Mouse (Mus musculus): ENCODE results near the gene Cdca3. TPM values are rescaled to one million over a fixed set of nuclear protein-coding genes. Genes with fewer than 3 reads are reported as not detected.

The Cdca3 gene
- polyA plus RNA-seq, 1 experiment: 218 TPM

DNA sequence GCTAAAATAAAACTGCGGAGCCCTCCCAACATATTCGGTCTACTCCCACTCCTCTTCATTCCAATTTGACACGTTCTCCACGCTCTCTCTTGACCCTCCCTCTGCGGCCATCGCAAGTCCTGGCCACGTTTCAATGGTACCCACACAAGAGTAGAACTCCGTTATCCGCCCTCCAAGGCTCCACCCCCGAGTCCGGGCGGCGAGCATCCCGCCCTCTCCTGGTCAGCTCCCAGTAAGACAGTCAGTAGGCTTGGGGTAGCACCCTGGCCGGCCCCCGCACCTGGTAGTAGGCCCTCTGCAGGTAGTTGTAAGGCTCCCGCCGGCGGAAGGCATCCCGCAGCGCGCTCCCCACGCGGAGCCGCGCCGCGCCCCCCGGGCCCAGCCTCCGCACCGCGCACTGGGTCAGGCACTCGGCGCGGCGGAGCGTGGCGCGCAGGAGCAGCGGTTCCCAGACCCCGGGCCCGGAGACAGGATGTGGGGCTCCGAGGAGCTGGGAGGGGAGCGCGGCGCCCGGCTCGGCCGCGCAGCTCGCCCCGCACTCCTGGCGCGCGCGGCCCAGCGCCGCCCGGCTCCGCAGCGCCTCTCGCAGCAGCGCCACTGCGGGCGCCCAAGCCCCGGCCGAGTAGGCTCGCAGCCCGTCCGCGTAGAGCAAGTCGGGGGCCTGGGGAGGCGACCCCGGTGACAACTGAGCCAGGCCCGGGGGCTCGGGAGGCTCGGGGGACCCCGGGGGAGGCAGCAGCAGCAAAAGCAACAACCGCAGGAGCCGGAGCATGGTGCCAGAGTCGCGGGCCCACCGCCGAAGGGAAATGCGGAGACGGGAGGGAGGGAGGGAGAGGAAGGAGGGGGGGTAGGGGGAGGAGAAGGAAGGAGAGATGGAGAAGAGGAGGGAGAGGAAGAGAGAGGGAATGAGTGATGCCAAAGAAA, 27.8 kb downstream of the Cdca3 start, which contains the start of gene P3h3:
P3h3 (minus strand) TSS at position 837 of the 924 bp plus-strand sequence.
- H3K27ac ChIP-seq (ENCODE audit: control insufficient read depth, insufficient read depth, low read depth, low read length): no peak within 1 kb of the TSS
- TF ChIP-seq POLR2A (IDR thresholded peaks at IDR 0.05; ENCODE audit: control insufficient read depth, low read depth, low read length): no peak
- 0 out of 2 replicates have a peak, but pooled peaks have one; percentile 28 for TF ChIP-seq CTCF (IDR thresholded peaks at IDR 0.05; ENCODE audit: control insufficient read depth, insufficient read depth, insufficient replicate concordance, low read depth, low read length)
- no peaks in the 10 kb centered on the region for H3K36me3 ChIP-seq (ENCODE audit: control insufficient read depth, insufficient read depth, low read length)
- H3K4me1 ChIP-seq (ENCODE audit: control insufficient read depth, insufficient read depth, low read length): peaks cover 4% of the 10 kb centered on the region
- no peaks in the 10 kb centered on the region for H3K27me3 ChIP-seq (ENCODE audit: control insufficient read depth, insufficient read depth, low read length)
- H3K4me3 ChIP-seq (ENCODE audit: control insufficient read depth, low read depth, low read length): peak within 1 kb of the TSS; percentile 75

GRCm38 (mm10) chr6:124857840-124858530, 28.6 kb downstream of the Cdca3 start:
- Histone ChIP-seq H3K36me3 (ENCODE audit: control insufficient read depth, insufficient read depth, low read length) (no peaks in the 10 kb centered on the region), H3K27me3 (ENCODE audit: control insufficient read depth, insufficient read depth, low read length) (no peaks in the 10 kb centered on the region), H3K4me1 (ENCODE audit: control insufficient read depth, insufficient read depth, low read length) (peaks cover 4% of the 10 kb centered on the region), H3K27ac (ENCODE audit: control insufficient read depth, insufficient read depth, low read depth, low read length) (no peak overlapping the region), H3K4me3 (ENCODE audit: control insufficient read depth, low read depth, low read length) (no peak overlapping the region)
- no peak for TF ChIP-seq CTCF (IDR thresholded peaks at IDR 0.05; ENCODE audit: control insufficient read depth, insufficient read depth, insufficient replicate concordance, low read depth, low read length)
- TF ChIP-seq POLR2A (IDR thresholded peaks at IDR 0.05; ENCODE audit: control insufficient read depth, low read depth, low read length): no peak

DNA sequence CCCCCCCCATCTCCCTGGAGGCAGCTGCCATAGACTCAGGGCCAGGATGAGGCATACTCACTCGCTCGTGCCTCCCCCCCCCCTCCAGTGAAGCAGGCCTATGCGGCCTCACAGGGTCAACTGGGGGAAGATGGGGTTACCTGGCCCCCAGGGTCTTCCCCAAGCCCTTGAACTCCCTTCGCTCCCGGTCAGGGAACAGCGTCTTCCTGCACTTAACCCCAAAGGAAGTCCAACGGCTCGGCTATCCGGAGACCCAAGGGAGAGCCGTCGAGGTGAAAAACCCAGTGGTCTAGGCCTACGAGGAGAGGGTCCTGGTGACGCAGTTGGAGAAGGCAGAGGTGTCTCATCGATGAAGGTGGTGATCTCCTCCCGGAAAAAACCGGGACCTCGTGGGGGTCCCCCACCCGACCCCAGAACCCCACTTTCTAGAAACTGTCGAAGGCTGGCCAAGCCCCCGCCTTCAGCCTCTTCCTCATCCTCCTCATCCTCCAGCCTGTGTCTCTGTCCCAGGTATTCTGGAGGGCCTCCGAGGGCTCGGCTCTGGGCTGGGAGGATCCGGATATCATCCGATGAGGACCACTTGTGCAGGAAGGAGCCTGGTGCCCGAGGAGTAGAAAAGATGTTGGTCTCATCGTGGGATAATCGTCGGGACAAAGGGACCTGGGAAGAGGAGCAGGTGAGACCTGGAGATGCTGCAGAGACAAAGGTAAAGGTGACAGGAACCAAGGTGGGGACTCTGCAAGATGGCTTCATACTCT, 29.4 kb downstream of the Cdca3 start:
- Histone ChIP-seq H3K36me3 (ENCODE audit: control insufficient read depth, insufficient read depth, low read length) (no peaks in the 10 kb centered on the region), H3K4me1 (ENCODE audit: control insufficient read depth, insufficient read depth, low read length) (peaks cover 8% of the 10 kb centered on the region), H3K4me3 (ENCODE audit: control insufficient read depth, low read depth, low read length) (0 out of 2 replicates have a peak overlapping the region, but pooled peaks have one; percentile 3), H3K27ac (ENCODE audit: control insufficient read depth, insufficient read depth, low read depth, low read length) (no peak overlapping the region), H3K27me3 (ENCODE audit: control insufficient read depth, insufficient read depth, low read length) (no peaks in the 10 kb centered on the region)
- TF ChIP-seq POLR2A (IDR thresholded peaks at IDR 0.05; ENCODE audit: control insufficient read depth, low read depth, low read length): no peak
- no peak for TF ChIP-seq CTCF (IDR thresholded peaks at IDR 0.05; ENCODE audit: control insufficient read depth, insufficient read depth, insufficient replicate concordance, low read depth, low read length)

DNA sequence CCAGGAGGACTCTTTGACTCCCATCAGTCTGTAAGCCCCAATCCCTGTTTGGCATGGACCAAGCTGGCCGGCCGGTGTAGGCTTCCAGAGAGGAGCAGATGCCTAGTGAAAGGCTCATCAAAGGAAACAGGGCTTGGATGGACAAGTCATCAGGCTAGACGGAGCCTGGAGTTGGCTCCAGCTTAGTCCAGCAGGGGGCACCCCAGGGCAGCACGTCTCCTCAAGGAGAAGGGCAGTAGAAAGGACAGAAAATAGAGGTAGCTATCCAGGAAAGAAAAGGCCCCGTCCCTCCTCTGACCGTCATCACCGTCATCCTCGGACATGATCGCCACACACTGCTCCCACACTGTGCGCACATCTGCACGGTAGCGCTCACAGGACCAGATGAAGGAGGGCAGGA, 30.4 kb downstream of the Cdca3 start:
- H3K27me3 ChIP-seq (ENCODE audit: control insufficient read depth, insufficient read depth, low read length): no peaks in the 10 kb centered on the region
- H3K4me3 ChIP-seq (ENCODE audit: control insufficient read depth, low read depth, low read length): no peak overlapping the region
- H3K36me3 ChIP-seq (ENCODE audit: control insufficient read depth, insufficient read depth, low read length): no peaks in the 10 kb centered on the region
- peaks cover 8% of the 10 kb centered on the region for H3K4me1 ChIP-seq (ENCODE audit: control insufficient read depth, insufficient read depth, low read length)
- no peak overlapping the region for H3K27ac ChIP-seq (ENCODE audit: control insufficient read depth, insufficient read depth, low read depth, low read length)
- no peak for TF ChIP-seq POLR2A (IDR thresholded peaks at IDR 0.05; ENCODE audit: control insufficient read depth, low read depth, low read length)
- peak; percentile 80; the same call in 1 of the 2 replicates for TF ChIP-seq CTCF (IDR thresholded peaks at IDR 0.05; ENCODE audit: control insufficient read depth, insufficient read depth, insufficient replicate concordance, low read depth, low read length)

DNA sequence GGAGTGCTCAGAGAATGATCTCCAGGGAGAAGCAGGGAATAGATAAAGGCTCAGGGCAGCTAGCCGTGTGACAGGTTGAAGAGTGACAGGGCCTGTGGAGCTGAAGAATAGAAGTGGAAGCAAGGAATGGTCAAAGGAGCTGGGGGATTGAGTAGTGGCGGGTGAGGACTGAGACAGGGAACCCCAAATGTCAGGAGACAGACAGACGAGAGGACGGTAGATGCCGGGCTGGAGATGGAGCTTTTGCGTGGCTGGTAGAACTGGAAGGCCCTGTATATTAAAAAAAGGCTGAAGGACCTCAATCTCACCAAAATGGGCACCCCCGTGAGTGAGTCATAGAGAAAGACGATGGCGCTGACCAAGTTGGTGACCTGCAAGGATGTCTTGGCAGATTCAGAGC, 31.2 kb downstream of the Cdca3 start:
- TF ChIP-seq POLR2A (IDR thresholded peaks at IDR 0.05; ENCODE audit: control insufficient read depth, low read depth, low read length): no peak
- TF ChIP-seq CTCF (IDR thresholded peaks at IDR 0.05; ENCODE audit: control insufficient read depth, insufficient read depth, insufficient replicate concordance, low read depth, low read length): no peak
- no peaks in the 10 kb centered on the region for H3K36me3 ChIP-seq (ENCODE audit: control insufficient read depth, insufficient read depth, low read length)
- H3K27me3 ChIP-seq (ENCODE audit: control insufficient read depth, insufficient read depth, low read length): no peaks in the 10 kb centered on the region
- peaks cover 8% of the 10 kb centered on the region for H3K4me1 ChIP-seq (ENCODE audit: control insufficient read depth, insufficient read depth, low read length)
- H3K27ac ChIP-seq (ENCODE audit: control insufficient read depth, insufficient read depth, low read depth, low read length): no peak overlapping the region
- H3K4me3 ChIP-seq (ENCODE audit: control insufficient read depth, low read depth, low read length): no peak overlapping the region

GRCm38 (mm10) chr6:124861266-124861665, 31.9 kb downstream of the Cdca3 start:
- peaks cover 8% of the 10 kb centered on the region for H3K4me1 ChIP-seq (ENCODE audit: control insufficient read depth, insufficient read depth, low read length)
- H3K27me3 ChIP-seq (ENCODE audit: control insufficient read depth, insufficient read depth, low read length): no peaks in the 10 kb centered on the region
- H3K36me3 ChIP-seq (ENCODE audit: control insufficient read depth, insufficient read depth, low read length): no peaks in the 10 kb centered on the region
- TF ChIP-seq CTCF (IDR thresholded peaks at IDR 0.05; ENCODE audit: control insufficient read depth, insufficient read depth, insufficient replicate concordance, low read depth, low read length): no peak
- no peak for TF ChIP-seq POLR2A (IDR thresholded peaks at IDR 0.05; ENCODE audit: control insufficient read depth, low read depth, low read length)
- no peak overlapping the region for H3K4me3 ChIP-seq (ENCODE audit: control insufficient read depth, low read depth, low read length)
- H3K27ac ChIP-seq (ENCODE audit: control insufficient read depth, insufficient read depth, low read depth, low read length): no peak overlapping the region

Data from testis, adult 2 months (tissue).